Mouse (Mus musculus): Measurements from ENCODE around the gene Adgrd1. TPM values are rescaled to one million over a fixed set of nuclear protein-coding genes. Genes with fewer than 3 reads are reported as not detected.

Adgrd1 gene
- total and polyA plus RNA-seq, 2 experiments from 2014 or later: 0.22 to 1.0 TPM

- Histone ChIP-seq H3K9ac (no peak overlapping the region), H3K27me3 (ENCODE audit: insufficient read depth, low read length) (no peaks in the 10 kb centered on the region), H3K27ac (ENCODE audit: low read depth, low read length) (no peak overlapping the region), H3K36me3 (ENCODE audit: insufficient read depth) (no peaks in the 10 kb centered on the region), H3K4me1 (ENCODE audit: insufficient read depth) (no peaks in the 10 kb centered on the region), H3K4me2 (ENCODE audit: low read depth) (no peak overlapping the region), H3K9me3 (ENCODE audit: low read length) (no peaks in the 10 kb centered on the region), H3K4me3 (ENCODE audit: low read depth, low read length) (no peak overlapping the region)
- DNase-seq (no peak), ATAC-seq (no peak)
- TF ChIP-seq CTCF (IDR thresholded peaks at IDR 0.05; ENCODE audit: low read depth): no peak
- 73% methylated on average over 17 of the region's 17 CpGs for WGBS
These were observed 83.6 kb downstream of the Adgrd1 start for GRCm38 (mm10) chr5:129179995-129180714.

- H3K27me3 ChIP-seq (ENCODE audit: insufficient read depth, low read length): no peaks in the 10 kb centered on the region
- H3K9ac ChIP-seq: no peak overlapping the region
- 89% methylated on average over 13 of the region's 13 CpGs for WGBS
- TF ChIP-seq CTCF (IDR thresholded peaks at IDR 0.05; ENCODE audit: low read depth): no peak
- H3K36me3 ChIP-seq (ENCODE audit: insufficient read depth): no peaks in the 10 kb centered on the region
- H3K27ac ChIP-seq (ENCODE audit: low read depth, low read length): no peak overlapping the region
- no peak overlapping the region for H3K4me3 ChIP-seq (ENCODE audit: low read depth, low read length)
- no peak overlapping the region for H3K4me2 ChIP-seq (ENCODE audit: low read depth)
- DNase-seq (no peak), ATAC-seq (no peak)
- no peaks in the 10 kb centered on the region for H3K9me3 ChIP-seq (ENCODE audit: low read length)
- H3K4me1 ChIP-seq (ENCODE audit: insufficient read depth): no peaks in the 10 kb centered on the region
These were observed 84.2 kb downstream of the Adgrd1 start for GRCm38 (mm10) chr5:129180715-129181228.

- TF ChIP-seq CTCF (IDR thresholded peaks at IDR 0.05; ENCODE audit: low read depth): no peak
- Histone ChIP-seq H3K9me3 (ENCODE audit: low read length) (no peaks in the 10 kb centered on the region), H3K4me3 (ENCODE audit: low read depth, low read length) (no peak overlapping the region), H3K27ac (ENCODE audit: low read depth, low read length) (no peak overlapping the region), H3K36me3 (ENCODE audit: insufficient read depth) (no peaks in the 10 kb centered on the region), H3K9ac (no peak overlapping the region), H3K27me3 (ENCODE audit: insufficient read depth, low read length) (no peaks in the 10 kb centered on the region), H3K4me1 (ENCODE audit: insufficient read depth) (no peaks in the 10 kb centered on the region), H3K4me2 (ENCODE audit: low read depth) (no peak overlapping the region)
- DNase-seq (no peak), ATAC-seq (no peak)
- 74% methylated on average over 5 of the region's 5 CpGs for WGBS
These were observed 84.9 kb downstream of the Adgrd1 start for GRCm38 (mm10) chr5:129181450-129181849.

GRCm38 (mm10) chr5:129182554-129182953 lies 86.0 kb downstream of the Adgrd1 start:
- 29% methylated on average over 8 of the region's 8 CpGs for WGBS
- ATAC-seq (no peak), DNase-seq (no peak)
- Histone ChIP-seq H3K9ac (no peak overlapping the region), H3K36me3 (ENCODE audit: insufficient read depth) (no peaks in the 10 kb centered on the region), H3K4me3 (ENCODE audit: low read depth, low read length) (no peak overlapping the region), H3K27ac (ENCODE audit: low read depth, low read length) (no peak overlapping the region), H3K9me3 (ENCODE audit: low read length) (no peaks in the 10 kb centered on the region), H3K27me3 (ENCODE audit: insufficient read depth, low read length) (no peaks in the 10 kb centered on the region), H3K4me1 (ENCODE audit: insufficient read depth) (no peaks in the 10 kb centered on the region), H3K4me2 (ENCODE audit: low read depth) (no peak overlapping the region)
- TF ChIP-seq CTCF (IDR thresholded peaks at IDR 0.05; ENCODE audit: low read depth): no peak

GRCm38 (mm10) chr5:129186260-129186659 lies 89.7 kb downstream of the Adgrd1 start:
- no peaks in the 10 kb centered on the region for H3K9me3 ChIP-seq (ENCODE audit: low read length)
- H3K4me2 ChIP-seq (ENCODE audit: low read depth): no peak overlapping the region
- no peaks in the 10 kb centered on the region for H3K36me3 ChIP-seq (ENCODE audit: insufficient read depth)
- peak; percentile 50 for TF ChIP-seq CTCF (IDR thresholded peaks at IDR 0.05; ENCODE audit: low read depth)
- no peaks in the 10 kb centered on the region for H3K27me3 ChIP-seq (ENCODE audit: insufficient read depth, low read length)
- H3K9ac ChIP-seq: no peak overlapping the region
- ATAC-seq (no peak), DNase-seq (no peak)
- 5% methylated on average over 2 of the region's 2 CpGs for WGBS
- H3K27ac ChIP-seq (ENCODE audit: low read depth, low read length): no peak overlapping the region
- no peaks in the 10 kb centered on the region for H3K4me1 ChIP-seq (ENCODE audit: insufficient read depth)
- no peak overlapping the region for H3K4me3 ChIP-seq (ENCODE audit: low read depth, low read length)

GRCm38 (mm10) chr5:129186926-129187325 lies 90.4 kb downstream of the Adgrd1 start:
- ATAC-seq (no peak), DNase-seq (no peak)
- Histone ChIP-seq H3K9ac (no peak overlapping the region), H3K4me3 (ENCODE audit: low read depth, low read length) (no peak overlapping the region), H3K4me1 (ENCODE audit: insufficient read depth) (no peaks in the 10 kb centered on the region), H3K4me2 (ENCODE audit: low read depth) (no peak overlapping the region), H3K27ac (ENCODE audit: low read depth, low read length) (no peak overlapping the region), H3K27me3 (ENCODE audit: insufficient read depth, low read length) (no peaks in the 10 kb centered on the region), H3K9me3 (ENCODE audit: low read length) (no peaks in the 10 kb centered on the region), H3K36me3 (ENCODE audit: insufficient read depth) (no peaks in the 10 kb centered on the region)
- no peak for TF ChIP-seq CTCF (IDR thresholded peaks at IDR 0.05; ENCODE audit: low read depth)
- WGBS: 91% methylated on average over 7 of the region's 7 CpGs

- DNase-seq (no peak), ATAC-seq (no peak)
- Histone ChIP-seq H3K9me3 (ENCODE audit: low read length) (no peaks in the 10 kb centered on the region), H3K4me3 (ENCODE audit: low read depth, low read length) (no peak overlapping the region), H3K27me3 (ENCODE audit: insufficient read depth, low read length) (no peaks in the 10 kb centered on the region), H3K4me1 (ENCODE audit: insufficient read depth) (no peaks in the 10 kb centered on the region), H3K36me3 (ENCODE audit: insufficient read depth) (no peaks in the 10 kb centered on the region), H3K4me2 (ENCODE audit: low read depth) (no peak overlapping the region), H3K9ac (no peak overlapping the region), H3K27ac (ENCODE audit: low read depth, low read length) (no peak overlapping the region)
- WGBS: 56% methylated on average over 6 of the region's 6 CpGs
- TF ChIP-seq CTCF (IDR thresholded peaks at IDR 0.05; ENCODE audit: low read depth): no peak
These were observed 92.5 kb downstream of the Adgrd1 start for GRCm38 (mm10) chr5:129189071-129189470.

Data from forebrain, postnatal 0 days (tissue).